Mouse (Mus musculus) spleen, embryonic (tissue): ENCODE data around the gene Colq.

ENCODE experiments used
- CTCF ChIA-PET: fragments of 350-600 bp; sonication (Branson Sonifier 250); formaldehyde crosslinking; loops from one replicate; lab custom pipeline; 2022; lab: Charles Lee

Gene Colq

DNA sequence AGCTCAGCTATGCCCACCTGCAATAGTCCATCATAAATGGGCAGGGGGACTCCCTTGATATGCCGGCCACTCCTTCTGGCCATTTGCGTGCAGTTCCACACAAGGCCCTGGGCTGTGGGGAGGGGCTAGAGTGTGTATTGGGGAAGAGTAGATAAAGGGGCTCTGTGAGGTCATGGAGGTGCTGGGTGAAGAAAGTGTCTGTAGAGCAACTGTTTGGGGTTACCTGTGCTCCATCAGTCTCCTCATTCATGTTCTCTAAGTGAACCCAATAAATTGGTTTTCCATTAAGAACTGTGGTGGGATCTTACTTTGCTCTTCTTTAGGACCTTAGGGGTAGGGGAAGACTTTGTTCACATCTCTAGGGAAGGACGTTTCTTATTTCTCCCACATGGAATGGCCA is at the start of gene Colq:
TSS of gene Colq (minus strand) at position 101 of the 400 bp plus-strand sequence.
- CTCF ChIA-PET, result no interaction called here

DNA sequence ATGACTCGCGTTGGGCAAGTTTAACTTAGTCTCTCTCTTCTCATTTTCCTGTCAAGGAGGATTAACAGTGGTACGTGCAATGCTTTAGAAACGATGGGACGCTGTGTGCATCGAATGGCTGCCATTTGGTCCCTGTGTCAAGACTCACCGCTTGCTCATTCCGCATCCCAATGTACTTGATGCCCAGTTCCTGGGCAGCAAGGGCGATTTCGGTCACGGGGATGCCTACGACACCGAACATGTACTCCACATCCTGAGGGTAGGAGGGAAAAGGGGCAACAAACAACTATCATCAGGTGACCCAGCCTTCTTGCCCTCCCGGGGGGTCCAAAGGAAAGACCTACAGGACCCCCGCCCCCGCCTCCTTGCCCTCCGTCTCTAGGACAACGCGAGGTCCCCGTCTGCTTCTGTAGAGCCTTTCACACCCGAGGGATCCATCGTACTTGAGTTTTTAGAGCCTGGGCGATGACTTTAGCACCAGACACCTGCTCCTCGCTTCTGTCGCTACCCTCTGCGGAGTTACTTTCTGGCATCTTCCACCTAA is 49.3 kb upstream of the Colq start, which contains the start of gene Gm49387:
TSS of gene Gm49387 (minus strand) at position 533 of the 544 bp plus-strand sequence.
- CTCF ChIA-PET, result interaction anchor here (0.6 kb wide), 1 partner anchor 62 kb away, joined by 13 read pairs; no protein-coding TSS in a partner anchor

GRCm38 (mm10) chr14:31630677-31631076 is 39.5 kb upstream of the Colq start:
- CTCF ChIA-PET, result no interaction called here

GRCm38 (mm10) chr14:31622748-31623147 is 31.6 kb upstream of the Colq start:
- CTCF ChIA-PET, result no interaction called here

- CTCF ChIA-PET, result no interaction called here
Observed at GRCm38 (mm10) chr14:31620591-31621223, 29.6 kb upstream of the Colq start.

DNA sequence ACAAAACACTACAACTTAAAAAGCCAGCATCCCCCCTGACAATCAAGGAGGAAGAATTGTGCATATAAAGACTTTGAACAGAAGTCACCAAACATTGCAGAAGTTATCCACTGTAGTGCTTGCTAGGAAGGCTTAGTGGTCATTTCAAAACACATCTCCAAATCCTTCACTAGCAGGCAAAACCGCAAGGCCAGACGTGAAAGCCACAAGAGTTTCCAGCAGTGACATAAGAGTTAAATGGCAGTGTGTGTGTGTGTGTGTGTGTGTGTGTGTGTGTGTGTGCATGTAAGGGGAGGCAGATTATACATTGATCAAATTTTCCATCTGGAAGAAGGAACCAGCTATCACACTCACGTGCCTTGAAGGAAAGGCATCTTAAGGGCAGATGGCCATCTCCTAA is 26.9 kb upstream of the Colq start:
- CTCF ChIA-PET, result interaction anchor here (0.6 kb wide), 1 partner anchor 12 kb away, joined by 4 read pairs; no protein-coding TSS in a partner anchor

GRCm38 (mm10) chr14:31617204-31617603 is 26.1 kb upstream of the Colq start:
- CTCF ChIA-PET, result interaction anchor here (0.7 kb wide), 1 partner anchor 89 kb away, joined by 3 read pairs; no protein-coding TSS in a partner anchor

GRCm38 (mm10) chr14:31613671-31614070 is 22.5 kb upstream of the Colq start:
- CTCF ChIA-PET, result no interaction called here

GRCm38 (mm10) chr14:31611986-31612385 is 20.8 kb upstream of the Colq start:
- CTCF ChIA-PET, result no interaction called here

DNA sequence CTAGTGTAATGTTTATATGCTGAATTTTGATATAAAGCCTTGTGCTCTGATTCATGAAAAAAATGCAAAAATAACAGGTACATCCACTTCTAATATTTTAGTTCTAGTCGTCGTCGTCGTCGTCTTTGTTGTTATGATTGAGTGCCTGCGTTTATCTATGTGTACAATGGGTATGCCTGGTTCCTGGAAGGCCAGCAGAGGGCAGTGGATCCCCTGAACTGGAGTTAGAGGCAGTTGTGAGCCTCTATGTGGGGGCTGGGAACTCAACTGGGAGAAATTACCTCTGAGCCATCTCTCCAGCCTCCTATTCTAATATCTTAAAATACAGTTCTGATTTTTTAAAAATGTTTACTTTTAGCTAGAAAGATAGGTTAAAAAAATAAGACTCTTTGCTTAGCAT is 14.4 kb upstream of the Colq start:
- CTCF ChIA-PET, result interaction anchor here (0.6 kb wide), 2 partner anchors 13 to 29 kb away, joined by 3 to 4 read pairs; no protein-coding TSS in a partner anchor

DNA sequence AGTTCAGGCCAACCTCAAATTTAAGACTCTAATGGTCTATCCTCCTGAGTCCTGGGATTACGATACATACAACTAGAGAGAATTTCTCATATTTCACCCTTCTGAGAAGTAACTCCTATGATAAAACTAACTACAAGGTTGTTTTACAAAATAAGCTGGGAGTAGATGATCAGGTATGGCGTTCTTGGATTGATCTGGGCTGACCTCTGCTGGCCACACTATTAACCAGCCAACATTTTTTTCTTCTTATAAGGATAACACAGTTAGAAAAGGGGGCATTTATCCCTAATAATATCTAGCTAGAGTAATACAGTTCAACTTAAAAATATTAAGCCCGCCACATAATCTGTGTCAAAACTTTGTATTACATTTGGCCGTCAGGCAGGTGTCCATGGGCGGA is 13.8 kb upstream of the Colq start:
- CTCF ChIA-PET, result interaction anchor here (0.6 kb wide), 1 partner anchor 29 kb away, joined by 3 read pairs; no protein-coding TSS in a partner anchor

DNA sequence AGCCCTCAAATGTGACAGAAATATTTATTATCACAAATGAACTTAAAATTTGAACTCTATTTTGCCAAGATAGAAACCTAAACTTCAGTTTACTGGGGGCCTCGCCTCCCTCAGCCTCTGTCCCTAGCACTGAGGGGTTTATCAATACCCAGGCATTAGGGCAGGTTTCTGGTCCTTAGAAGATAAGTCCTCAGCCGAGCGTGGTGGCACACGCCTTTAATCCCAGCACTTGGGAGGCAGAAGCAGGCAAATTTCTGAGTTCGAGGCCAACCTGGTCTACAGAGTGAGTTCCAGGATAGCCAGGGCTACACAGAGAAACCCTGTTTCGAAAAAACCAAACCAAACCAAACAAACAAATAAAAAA is 11.5 kb upstream of the Colq start:
- CTCF ChIA-PET, result interaction anchor here (0.7 kb wide), 1 partner anchor 274 kb away, joined by 3 read pairs; no protein-coding TSS in a partner anchor

- CTCF ChIA-PET, result no interaction called here
Observed at GRCm38 (mm10) chr14:31601908-31602615, 10.9 kb upstream of the Colq start.

DNA sequence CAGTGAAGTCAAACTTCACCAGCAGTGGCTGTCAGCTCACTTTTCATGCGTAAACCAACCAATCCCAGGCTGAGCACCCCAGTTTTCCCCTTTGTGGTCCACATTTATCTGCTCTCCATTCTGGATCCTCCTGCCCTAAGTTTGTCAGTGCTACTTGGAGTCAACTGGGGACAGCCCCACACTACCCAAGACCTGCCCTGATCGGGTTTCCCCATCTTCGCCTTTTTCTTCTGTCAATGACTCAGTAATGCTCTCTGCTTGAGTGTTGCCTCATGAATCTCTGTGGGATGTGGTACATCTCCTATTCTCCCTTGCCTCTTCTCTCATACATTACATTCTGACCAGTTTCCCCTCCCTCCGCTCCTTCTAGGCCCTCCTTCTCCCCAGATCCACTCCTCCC is 6.3 kb upstream of the Colq start:
- CTCF ChIA-PET, result no interaction called here

GRCm38 (mm10) chr14:31596408-31596807 is 5.3 kb upstream of the Colq start:
- CTCF ChIA-PET, result no interaction called here

DNA sequence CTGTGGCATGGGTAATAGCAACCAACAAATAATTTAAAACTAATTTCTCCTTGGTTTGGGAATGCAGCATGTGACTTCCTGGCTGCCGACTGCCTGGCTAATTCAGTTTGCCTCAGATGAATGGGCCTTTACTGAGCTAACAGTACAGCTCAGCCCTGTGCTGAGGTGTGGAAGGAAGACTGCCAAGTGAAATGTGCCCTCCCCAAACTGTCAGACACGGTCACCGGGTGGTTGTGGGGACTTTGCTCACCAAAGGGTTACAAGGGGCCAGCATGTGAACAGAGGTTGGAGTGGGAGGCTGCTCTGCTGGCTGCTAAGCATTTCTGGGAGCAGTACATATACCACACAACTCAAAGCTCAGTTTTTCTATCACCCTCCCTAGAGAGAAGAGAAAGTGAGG is 3.5 kb upstream of the Colq start:
- CTCF ChIA-PET, result no interaction called here

DNA sequence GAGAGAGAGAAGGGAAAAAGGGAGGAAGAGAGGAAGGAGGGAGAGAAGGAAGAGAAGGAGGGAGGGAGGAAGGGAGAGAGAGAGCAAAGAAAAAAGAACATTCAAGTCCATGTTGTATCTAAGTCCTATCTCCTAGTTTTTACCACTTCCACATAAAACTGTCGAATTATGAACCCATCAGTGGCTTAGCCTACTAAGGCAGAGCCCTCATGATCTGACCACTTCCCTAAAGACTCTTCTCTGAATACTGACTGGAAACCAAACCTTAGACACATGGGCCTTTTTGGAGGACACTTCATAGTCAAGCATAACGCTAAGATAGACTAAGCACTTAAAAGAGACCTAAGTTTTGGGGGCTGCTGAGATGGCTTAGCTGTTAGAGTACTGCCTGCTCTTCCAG is 1.9 kb upstream of the Colq start:
- CTCF ChIA-PET, result interaction anchor here (0.5 kb wide), 1 partner anchor 466 kb away, joined by 3 read pairs; no protein-coding TSS in a partner anchor

DNA sequence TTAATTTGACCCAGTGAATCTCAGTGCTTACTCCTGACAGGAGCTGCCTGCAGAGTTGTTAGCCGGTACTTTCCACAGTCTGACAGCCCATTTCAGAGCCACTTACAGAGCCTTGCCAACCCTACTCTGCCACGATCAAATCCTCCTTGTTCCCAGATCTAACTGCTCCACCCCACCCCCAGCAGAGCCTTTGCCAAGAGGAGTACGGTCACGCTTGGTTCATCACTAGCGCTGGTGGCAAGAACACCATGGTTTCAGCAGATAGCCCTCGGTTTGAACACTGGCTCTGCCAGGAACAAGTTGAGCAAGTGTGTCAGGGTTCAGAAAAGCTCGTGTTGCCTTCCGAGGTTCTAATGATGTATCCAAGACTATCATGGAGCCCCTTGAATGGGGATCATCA is 4.7 kb downstream of the Colq start:
- CTCF ChIA-PET, result interaction anchor here (0.6 kb wide), 1 partner anchor 211 kb away, joined by 3 read pairs; no protein-coding TSS in a partner anchor

- CTCF ChIA-PET, result no interaction called here
Observed at GRCm38 (mm10) chr14:31583082-31583481, 8.1 kb downstream of the Colq start.

DNA sequence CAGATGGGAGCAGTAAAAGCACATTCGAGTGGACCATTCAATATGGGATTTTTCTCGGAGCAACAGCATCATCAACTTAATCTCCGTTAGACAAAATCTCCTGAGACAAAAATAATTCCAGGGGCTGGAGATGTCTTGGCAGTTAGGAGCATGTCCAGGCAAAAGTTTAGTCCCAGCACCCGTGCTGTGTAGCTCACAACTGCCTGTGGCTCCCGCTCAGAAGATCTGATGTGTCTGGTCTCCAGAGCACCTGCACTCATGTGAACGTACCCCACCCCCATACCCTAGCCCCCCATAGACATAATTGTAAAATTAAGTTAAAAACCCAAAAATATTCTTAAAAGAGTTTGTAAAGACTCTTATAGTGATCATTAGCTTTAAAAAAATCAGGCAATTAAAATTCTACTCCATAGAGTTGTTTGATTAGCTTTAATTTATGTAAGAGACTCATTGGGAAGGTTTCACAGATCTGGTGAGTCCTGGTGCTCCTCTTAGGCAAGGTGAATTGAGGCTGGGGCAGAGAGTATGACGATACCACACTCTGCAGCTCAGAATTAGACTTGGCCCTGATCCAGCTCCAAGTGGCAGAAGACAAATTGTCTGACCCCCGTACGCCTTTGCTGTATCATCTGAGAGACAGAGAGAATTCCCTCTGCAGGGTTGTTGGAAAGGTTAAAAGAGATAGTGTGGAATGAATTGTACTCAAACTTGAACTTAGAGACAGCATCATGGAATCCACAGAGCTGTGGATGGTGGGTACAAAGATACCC is 13.0 kb downstream of the Colq start:
- CTCF ChIA-PET, result interaction anchor here (0.6 kb wide), 1 partner anchor 62 kb away, joined by 13 read pairs; the partner anchor contains the start of genes Btd and Gm49387
